8 mouse cellular contexts compared by ENCODE assay signal in genomic region chr11:55378371-55378770, GRCm38 (mm10). TPM values are rescaled to one million over a fixed set of nuclear protein-coding genes. Genes with fewer than 3 reads are reported as not detected.
DNase-seq lines count a peak whose midpoint lies in the region; ATAC-seq lines count a peak whose summit lies in the region.
"Had no signal": no experiment of that assay in that cellular context is flagged by ENCODE, and none has a peak within 500 bp of the region (broad histone marks: within the 10 kb centered on the region; RNA-seq: fewer than 3 reads in every experiment).

No protein-coding gene starts in this region.

- no peak overlapping the region for H3K27ac ChIP-seq in intestine, embryonic 15.5 days

- H3K4me1 ChIP-seq in intestine, embryonic 15.5 days (replicated peaks) = 0 out of 2 replicates have a peak, but pooled peaks cover 3% of the 10 kb centered on the region

- no peak overlapping the region for H3K9ac ChIP-seq in intestine, embryonic 15.5 days

- H3K36me3 ChIP-seq in intestine, embryonic 15.5 days = no peaks in the 10 kb centered on the region

- ATAC-seq in intestine, embryonic 15.5 days = peak; percentile 59; the same call in 1 of the 2 replicates

- intact Hi-C loops in left cerebral cortex, postnatal 10 days (cut with DNase I) = loop anchor here (5.0 kb wide), 1 partner anchor 326 kb away; no protein-coding TSS in a partner anchor

- WGBS in intestine, embryonic 15.5 days = 37% methylated on average over 5 of the region's 5 CpGs

- DNase-seq in ovary, postnatal 36 days (ENCODE audit: low spot score) = peak; percentile 43
- no peak for DNase-seq in ovary, adult 18-20 months (ENCODE audit: low spot score)
- DNase-seq in frontal cortex, postnatal 25 days (ENCODE audit: low spot score in 2 of 2) = peak; percentile 37 to 40
- DNase-seq in left cerebral cortex, postnatal 10 days (ENCODE audit: extremely low spot score in 1 of 2, low spot score in 2 of 2) = peak; percentile 71 to 85
- peak; percentile 80 to 86 for DNase-seq in right cerebral cortex, postnatal 10 days (ENCODE audit: low spot score in 2 of 2)
- DNase-seq in natural killer cell, adult 2 months (ENCODE audit: low spot score in 2 of 2) = no peak

- H3K4me2 ChIP-seq in intestine, embryonic 15.5 days (replicated peaks) = no peak overlapping the region

- H3K27me3 ChIP-seq in intestine, embryonic 15.5 days (replicated peaks) = no peaks in the 10 kb centered on the region

- H3K9me3 ChIP-seq in intestine, embryonic 15.5 days = no peaks in the 10 kb centered on the region

- H3K4me3 ChIP-seq in intestine, embryonic 15.5 days (replicated peaks) = no peak overlapping the region

RNA-seq across cellular contexts. Expression of gene Fat2, which starts 42.0 kb away (rescaled TPM):
- polyA plus RNA-seq in intestine, embryonic 15.5 days (2015; fragmentation: Nextera tagmentation; extraction: Ambion mirVana) = 0.05 and 0.14 TPM in 2 replicates
- total RNA-seq in left cerebral cortex, postnatal 10 days (2021) = under 1 TPM; 0.32 to 0.63 TPM
- total RNA-seq: liver, adult 2 months had no signal
- polyA plus RNA-seq: liver, adult 2 months had no signal

RNA-seq across cellular contexts. Expression of gene Sparc, which starts 44.6 kb away (rescaled TPM):
- 1,532 and 1,545 TPM in 2 replicates for polyA plus RNA-seq in intestine, embryonic 15.5 days (2015; fragmentation: Nextera tagmentation; extraction: Ambion mirVana)
- total RNA-seq in left cerebral cortex, postnatal 10 days (2021) = 100 to 1,000 TPM; 309 to 333 TPM

Comparison
In these comparisons a context has a peak if more than half of its experiments do, and no peak if none do; other contexts are left out.
1. DNase-seq: peak in ovary, postnatal 36 days (single experiment), frontal cortex, postnatal 25 days (2 of 2), left cerebral cortex, postnatal 10 days (2 of 2) and right cerebral cortex, postnatal 10 days (2 of 2); none in ovary, adult 18-20 months (single experiment) and natural killer cell, adult 2 months (0 of 2).